Comparison of ENCODE assay signal across 8 mouse cellular contexts in the genomic region with DNA sequence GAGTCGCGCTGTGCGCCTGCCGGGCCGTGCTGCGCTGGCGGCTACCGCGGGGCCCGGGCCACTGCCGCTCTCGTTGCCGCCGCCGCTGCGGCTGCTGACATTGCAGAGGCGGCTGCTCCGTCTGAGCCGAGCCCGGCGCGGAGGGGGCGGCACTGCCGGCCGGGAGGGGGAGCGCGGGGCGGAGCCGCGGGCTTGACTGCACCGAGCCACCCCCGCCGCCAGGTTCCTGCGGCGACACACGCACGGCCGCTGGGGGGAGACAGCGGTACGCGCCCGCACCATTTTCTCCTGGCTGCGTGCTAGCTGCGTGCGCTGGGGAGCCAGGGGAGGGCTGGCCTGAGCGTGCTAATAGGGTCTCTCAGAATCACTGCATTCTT. TPM values are rescaled to one million over a fixed set of nuclear protein-coding genes. Genes with fewer than 3 reads are reported as not detected.
A peak's percentile ranks its signal among the peaks of the same experiment; 100 is the strongest.
DNase-seq lines count a peak whose midpoint lies in the region; ATAC-seq and TF ChIP-seq lines count a peak whose summit lies in the region.

Gene Ube2ql1 (minus strand): TSS at position 131 of the 377 bp plus-strand sequence.

- TF ChIP-seq CTCF in olfactory bulb, adult 2 months (IDR thresholded peaks at IDR 0.05; ENCODE audit: insufficient read depth, low read depth, low read length) = peak; percentile 99

- under 1% methylated on average over 45 of the region's 46 CpGs for WGBS in hindbrain, embryonic 11.5 days
- WGBS in olfactory bulb, adult 2 months = under 1% methylated on average over 46 of the region's 46 CpGs

- H3K36me3 ChIP-seq in hindbrain, embryonic 11.5 days (ENCODE audit: control insufficient read depth, insufficient read depth, low read length) = no peaks in the 10 kb centered on the region

- peak; percentile 94 for ATAC-seq in hindbrain, embryonic 11.5 days (ENCODE audit: low FRiP score)

- peak; percentile 92 for DNase-seq in Muller cell, postnatal 12 days (ENCODE audit: inconsistent ontology term)
- DNase-seq in cerebellum, adult 9-11 months = peak; percentile 95
- peak; percentile 84 to 92 for DNase-seq in frontal cortex, postnatal 14 days (ENCODE audit: low spot score in 2 of 2)
- DNase-seq in hindbrain, embryonic 11.5 days (ENCODE audit: low spot score) = peak; percentile 93
- peak; percentile 84 to 93 for DNase-seq in layer of hippocampus, adult 8-10 months (ENCODE audit: low spot score in 2 of 2)
- DNase-seq in lung, adult 18-20 months = peak; percentile 72 to 75
- peak; percentile 82 for DNase-seq in testis, postnatal 10 days (ENCODE audit: low spot score)

- peak; percentile 99 for TF ChIP-seq POLR2A in olfactory bulb, adult 2 months (IDR thresholded peaks at IDR 0.05; ENCODE audit: insufficient read depth, low read depth, low read length)

- H3K4me1 ChIP-seq in hindbrain, embryonic 11.5 days (replicated peaks; ENCODE audit: control insufficient read depth, insufficient read depth, low read length) = peaks cover 3% of the 10 kb centered on the region; the same call in 1 of the 2 replicates
- peaks cover 5% of the 10 kb centered on the region for H3K4me1 ChIP-seq in olfactory bulb, adult 2 months (ENCODE audit: control insufficient read depth, insufficient read depth, low read length)

- H3K27me3 ChIP-seq in hindbrain, embryonic 11.5 days (ENCODE audit: control insufficient read depth, insufficient read depth, low read length) = peaks cover 3% of the 10 kb centered on the region; the same call in 1 of the 2 replicates

- peak within 1 kb of the TSS; percentile 90 for H3K4me2 ChIP-seq in hindbrain, embryonic 11.5 days (replicated peaks; ENCODE audit: low read depth, low read length)

- H3K4me3 ChIP-seq in hindbrain, embryonic 11.5 days (ENCODE audit: low read depth, low read length) = peak within 1 kb of the TSS; percentile 74
- H3K4me3 ChIP-seq in olfactory bulb, adult 2 months (ENCODE audit: insufficient read depth, low read depth, low read length) = peak within 1 kb of the TSS; percentile 94

- no peaks in the 10 kb centered on the region for H3K9me3 ChIP-seq in hindbrain, embryonic 11.5 days (ENCODE audit: control insufficient read depth, low read length)

- H3K9ac ChIP-seq in hindbrain, embryonic 11.5 days (ENCODE audit: low read depth, low read length) = peak within 1 kb of the TSS; percentile 79

- H3K27ac ChIP-seq in hindbrain, embryonic 11.5 days (ENCODE audit: low read depth, low read length) = peak within 1 kb of the TSS; percentile 91
- H3K27ac ChIP-seq in olfactory bulb, adult 2 months (ENCODE audit: insufficient read depth, low read depth, low read length) = peak within 1 kb of the TSS; percentile 97

RNA-seq across cellular contexts. Expression of gene Ube2ql1, which starts in this region (rescaled TPM):
- 14.2 and 16.1 TPM in 2 replicates for polyA plus RNA-seq in hindbrain, embryonic 11.5 days (2014; fragmentation: Nextera tagmentation; extraction: Ambion mirVana)
- total RNA-seq in layer of hippocampus, adult 8-10 months (2022) = 100 to 1,000 TPM; 155 to 178 (median 169) TPM
- not detected in 2 replicates for polyA plus RNA-seq in olfactory bulb, adult 2 months (2012; ENCODE audit: insufficient read depth, insufficient read length, low replicate concordance, missing spikeins)

Comparison
In these comparisons a context has a peak if more than half of its experiments do, and no peak if none do; other contexts are left out.
1. Peak in every context shown above with its lines: DNase-seq, ATAC-seq, H3K4me3 ChIP-seq and H3K27ac ChIP-seq.